Mouse (Mus musculus) G1E (cell line): ENCODE results near the gene Mical3.

Experiments
- CTCF ChIP-seq: IDR thresholded peaks from 2 replicates; pipeline ENCODE4 v1.5.1; 2012; ENCODE audit warnings: low read depth, low read length, inconsistent platforms, mixed read lengths
- GATA1 ChIP-seq: IDR thresholded peaks from 2 replicates; pipeline ENCODE4 v1.6.1; 2012; ENCODE audit warnings: borderline replicate concordance, low read length, inconsistent platforms, mixed read lengths
- POLR2AphosphoS5 ChIP-seq: IDR thresholded peaks from 2 replicates; pipeline ENCODE4 v1.6.1; 2012; ENCODE audit warnings: low read depth, low read length, inconsistent platforms; ENCODE audit not compliant: insufficient replicate concordance
- TAL1 ChIP-seq: conservative IDR thresholded peaks from 2 replicates; pipeline ENCODE4 v1.6.1; 2012; ENCODE audit warnings: low read depth, low read length, inconsistent platforms, mixed read lengths

DNA sequence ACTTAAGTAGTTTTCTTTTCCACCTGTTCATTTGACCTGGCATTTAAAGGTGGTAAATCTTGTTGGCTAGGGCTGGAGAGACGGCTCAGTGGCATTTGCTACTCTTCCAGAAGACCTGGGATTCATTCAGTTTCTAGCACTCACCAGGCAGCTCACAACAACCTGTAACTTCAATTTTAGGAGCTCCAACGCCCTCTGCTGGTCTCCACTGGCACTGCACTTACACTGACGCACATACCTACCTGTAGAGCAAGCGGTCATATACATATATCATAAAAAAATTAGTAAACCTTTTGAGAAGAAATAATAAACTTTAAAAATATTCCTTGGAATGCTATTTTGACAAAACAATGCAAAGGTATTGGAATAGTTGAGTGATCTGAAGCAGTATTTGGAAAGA lies 13.7 kb downstream of the Mical3 start:
- TF ChIP-seq CTCF (0 out of 2 replicates have a peak, but pooled peaks have one; percentile 29), TAL1 (no peak), GATA1 (no peak), POLR2AphosphoS5 (no peak)
